Mouse (Mus musculus): Measurements from ENCODE around the gene Lysmd4. TPM values are rescaled to one million over a fixed set of nuclear protein-coding genes. Genes with fewer than 3 reads are reported as not detected.
A peak's percentile ranks its signal among the peaks of the same experiment; 100 is the strongest.
"Not testable (repeated sequence)": the region's sequence is repeated elsewhere in the genome, so short reads cannot be mapped to it uniquely, and the experiment has no call there.

Lysmd4 gene
- polyA plus RNA-seq, 1 experiment from 2014 or later, result 3.6 TPM

- H3K27me3 ChIP-seq (ENCODE audit: insufficient read depth, low read length), result no peaks in the 10 kb centered on the region
- H3K4me2 ChIP-seq (ENCODE audit: low read depth, low read length), result no peak overlapping the region
- H3K9ac ChIP-seq (replicated peaks), result no peak overlapping the region
- H3K36me3 ChIP-seq (replicated peaks; ENCODE audit: insufficient read depth, low read length), result peaks cover 15% of the 10 kb centered on the region
- H3K27ac ChIP-seq (ENCODE audit: low read depth), result no peak overlapping the region
- DNase-seq (no peak), ATAC-seq (no peak)
- no peaks in the 10 kb centered on the region for H3K9me3 ChIP-seq (ENCODE audit: low read length)
- H3K4me1 ChIP-seq (ENCODE audit: insufficient read depth), result no peaks in the 10 kb centered on the region
- TF ChIP-seq EP300 (IDR thresholded peaks at IDR 0.05; ENCODE audit: low read depth) (no peak), CTCF (IDR thresholded peaks at IDR 0.05; ENCODE audit: low read depth) (no peak)
- H3K4me3 ChIP-seq (ENCODE audit: low read depth, low read length), result no peak overlapping the region
- 80% methylated on average over 2 of the region's 2 CpGs for WGBS (ENCODE audit: insufficient replicate concordance)
Observed at GRCm38 (mm10) chr7:67246067-67246466, 23.7 kb downstream of the Lysmd4 start.

- peak overlapping the region; percentile 7; the same call in 1 of the 2 replicates for H3K27ac ChIP-seq (ENCODE audit: low read depth)
- ATAC-seq, result peak; percentile 100
- TF ChIP-seq EP300 (IDR thresholded peaks at IDR 0.05; ENCODE audit: low read depth) (peak; percentile 91), CTCF (IDR thresholded peaks at IDR 0.05; ENCODE audit: low read depth) (peak; percentile 52)
Observed at GRCm38 (mm10) chr7:67259828-67260563, 37.7 kb downstream of the Lysmd4 start.

DNA sequence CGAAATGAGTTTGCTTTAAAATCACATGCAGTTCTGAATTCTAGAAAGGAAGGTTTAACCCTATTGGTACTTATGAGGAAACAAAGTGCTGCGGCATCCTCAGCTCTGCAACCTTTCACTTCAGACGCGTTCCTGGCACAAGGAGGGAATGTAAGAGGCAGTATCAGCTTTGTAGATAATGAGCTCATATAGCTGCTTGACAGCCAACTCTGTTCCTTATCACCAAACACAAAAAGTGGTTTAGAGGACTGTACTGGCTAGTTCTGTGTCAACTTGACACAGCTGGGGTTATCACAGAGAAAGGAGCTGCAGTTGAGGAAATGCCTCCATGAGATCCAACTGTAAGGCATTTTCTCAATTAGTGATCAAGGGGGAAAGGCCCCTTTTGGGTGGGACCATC, 48.1 kb downstream of the Lysmd4 start:
- H3K9ac ChIP-seq (replicated peaks); H3K4me1 ChIP-seq (ENCODE audit: insufficient read depth); H3K9me3 ChIP-seq (ENCODE audit: low read length); H3K27ac ChIP-seq (ENCODE audit: low read depth); H3K4me3 ChIP-seq (ENCODE audit: low read depth, low read length); DNase-seq; H3K27me3 ChIP-seq (ENCODE audit: insufficient read depth, low read length): not testable (repeated sequence)
- Histone ChIP-seq H3K4me2 (ENCODE audit: low read depth, low read length) (peak overlapping the region; percentile 29; the same call in 1 of the 2 replicates), H3K36me3 (replicated peaks; ENCODE audit: insufficient read depth, low read length) (peaks cover 15% of the 10 kb centered on the region)
- peak; percentile 73 for TF ChIP-seq EP300 (IDR thresholded peaks at IDR 0.05; ENCODE audit: low read depth)
- peak; percentile 76 for ATAC-seq
- WGBS (ENCODE audit: insufficient replicate concordance), result 49% methylated on average over 4 of the region's 4 CpGs

More at GRCm38 (mm10) chr7:67259828-67260563, 37.7 kb downstream of the Lysmd4 start:
- Histone ChIP-seq H3K4me2 (ENCODE audit: low read depth, low read length) (no peak overlapping the region), H3K9me3 (ENCODE audit: low read length) (no peaks in the 10 kb centered on the region), H3K4me3 (ENCODE audit: low read depth, low read length) (no peak overlapping the region), H3K36me3 (replicated peaks; ENCODE audit: insufficient read depth, low read length) (peaks cover 25% of the 10 kb centered on the region), H3K9ac (replicated peaks) (no peak overlapping the region), H3K27me3 (ENCODE audit: insufficient read depth, low read length) (no peaks in the 10 kb centered on the region), H3K4me1 (ENCODE audit: insufficient read depth) (0 out of 2 replicates have a peak, but pooled peaks cover 3% of the 10 kb centered on the region)
- WGBS (ENCODE audit: insufficient replicate concordance), result 55% methylated on average over 4 of the region's 4 CpGs
- peak; percentile 87 for DNase-seq

- no peaks in the 10 kb centered on the region for H3K9me3 ChIP-seq (ENCODE audit: low read length)
- TF ChIP-seq CTCF (IDR thresholded peaks at IDR 0.05; ENCODE audit: low read depth) (no peak), EP300 (IDR thresholded peaks at IDR 0.05; ENCODE audit: low read depth) (no peak)
- DNase-seq, result no peak
- ATAC-seq, result no peak
- peaks cover 9% of the 10 kb centered on the region for H3K36me3 ChIP-seq (replicated peaks; ENCODE audit: insufficient read depth, low read length)
- no peak overlapping the region for H3K9ac ChIP-seq (replicated peaks)
- H3K4me2 ChIP-seq (ENCODE audit: low read depth, low read length), result no peak overlapping the region
- no peak overlapping the region for H3K27ac ChIP-seq (ENCODE audit: low read depth)
- H3K27me3 ChIP-seq (ENCODE audit: insufficient read depth, low read length), result no peaks in the 10 kb centered on the region
- no peaks in the 10 kb centered on the region for H3K4me1 ChIP-seq (ENCODE audit: insufficient read depth)
- 85% methylated on average over 6 of the region's 6 CpGs for WGBS (ENCODE audit: insufficient replicate concordance)
- H3K4me3 ChIP-seq (ENCODE audit: low read depth, low read length), result no peak overlapping the region
Observed at GRCm38 (mm10) chr7:67283581-67283980, 61.2 kb downstream of the Lysmd4 start.

DNA sequence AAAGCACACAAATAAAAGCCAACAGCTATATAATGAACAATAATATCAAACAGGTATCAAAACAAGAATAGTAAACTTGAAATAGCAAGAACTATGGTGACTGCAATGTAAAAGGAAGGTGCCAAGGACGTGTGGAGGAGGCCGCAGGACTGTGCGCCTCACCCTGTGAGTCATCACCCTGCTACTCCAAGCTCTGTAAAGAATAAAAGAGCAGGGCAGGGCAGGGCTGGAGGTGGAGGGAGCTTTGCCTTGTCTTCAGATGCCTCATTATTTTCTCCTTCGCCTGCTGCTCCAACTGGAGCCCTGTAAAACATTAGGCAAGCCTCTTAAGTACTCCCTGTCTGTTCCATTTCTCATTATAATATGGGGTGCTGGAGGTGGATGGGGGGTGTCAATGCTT, 65.1 kb downstream of the Lysmd4 start:
- Histone ChIP-seq H3K4me3 (ENCODE audit: low read depth, low read length) (no peak overlapping the region), H3K9me3 (ENCODE audit: low read length) (no peaks in the 10 kb centered on the region), H3K4me2 (ENCODE audit: low read depth, low read length) (no peak overlapping the region), H3K36me3 (replicated peaks; ENCODE audit: insufficient read depth, low read length) (0 out of 2 replicates have a peak, but pooled peaks cover 4% of the 10 kb centered on the region), H3K27ac (ENCODE audit: low read depth) (no peak overlapping the region), H3K9ac (replicated peaks) (no peak overlapping the region), H3K27me3 (ENCODE audit: insufficient read depth, low read length) (no peaks in the 10 kb centered on the region), H3K4me1 (ENCODE audit: insufficient read depth) (no peaks in the 10 kb centered on the region)
- TF ChIP-seq CTCF (IDR thresholded peaks at IDR 0.05; ENCODE audit: low read depth), result no peak
- no peak for TF ChIP-seq EP300 (IDR thresholded peaks at IDR 0.05; ENCODE audit: low read depth)
- 87% methylated on average over 4 of the region's 4 CpGs for WGBS (ENCODE audit: insufficient replicate concordance)
- ATAC-seq, result no peak
- no peak for DNase-seq

- DNase-seq (no peak), ATAC-seq (no peak)
- no peaks in the 10 kb centered on the region for H3K27me3 ChIP-seq (ENCODE audit: insufficient read depth, low read length)
- H3K9ac ChIP-seq (replicated peaks), result no peak overlapping the region
- no peak overlapping the region for H3K4me3 ChIP-seq (ENCODE audit: low read depth, low read length)
- peaks cover 8% of the 10 kb centered on the region; the same call in 1 of the 2 replicates for H3K36me3 ChIP-seq (replicated peaks; ENCODE audit: insufficient read depth, low read length)
- no peak overlapping the region for H3K27ac ChIP-seq (ENCODE audit: low read depth)
- H3K4me2 ChIP-seq (ENCODE audit: low read depth, low read length), result no peak overlapping the region
- no peaks in the 10 kb centered on the region for H3K9me3 ChIP-seq (ENCODE audit: low read length)
- WGBS (ENCODE audit: insufficient replicate concordance), result 66% methylated on average over 1 of the region's 1 CpGs
- H3K4me1 ChIP-seq (ENCODE audit: insufficient read depth), result no peaks in the 10 kb centered on the region
- TF ChIP-seq CTCF (IDR thresholded peaks at IDR 0.05; ENCODE audit: low read depth), result no peak
- no peak for TF ChIP-seq EP300 (IDR thresholded peaks at IDR 0.05; ENCODE audit: low read depth)
Observed at GRCm38 (mm10) chr7:67291356-67291755, 69.0 kb downstream of the Lysmd4 start.

Measured in liver, postnatal 0 days (tissue).